Mouse (Mus musculus): ENCODE results near the gene Psrc1. TPM values are rescaled to one million over a fixed set of nuclear protein-coding genes. Genes with fewer than 3 reads are reported as not detected.

The Psrc1 gene
- polyA plus RNA-seq, 1 experiment from 2014 or later: 11.9 TPM

DNA sequence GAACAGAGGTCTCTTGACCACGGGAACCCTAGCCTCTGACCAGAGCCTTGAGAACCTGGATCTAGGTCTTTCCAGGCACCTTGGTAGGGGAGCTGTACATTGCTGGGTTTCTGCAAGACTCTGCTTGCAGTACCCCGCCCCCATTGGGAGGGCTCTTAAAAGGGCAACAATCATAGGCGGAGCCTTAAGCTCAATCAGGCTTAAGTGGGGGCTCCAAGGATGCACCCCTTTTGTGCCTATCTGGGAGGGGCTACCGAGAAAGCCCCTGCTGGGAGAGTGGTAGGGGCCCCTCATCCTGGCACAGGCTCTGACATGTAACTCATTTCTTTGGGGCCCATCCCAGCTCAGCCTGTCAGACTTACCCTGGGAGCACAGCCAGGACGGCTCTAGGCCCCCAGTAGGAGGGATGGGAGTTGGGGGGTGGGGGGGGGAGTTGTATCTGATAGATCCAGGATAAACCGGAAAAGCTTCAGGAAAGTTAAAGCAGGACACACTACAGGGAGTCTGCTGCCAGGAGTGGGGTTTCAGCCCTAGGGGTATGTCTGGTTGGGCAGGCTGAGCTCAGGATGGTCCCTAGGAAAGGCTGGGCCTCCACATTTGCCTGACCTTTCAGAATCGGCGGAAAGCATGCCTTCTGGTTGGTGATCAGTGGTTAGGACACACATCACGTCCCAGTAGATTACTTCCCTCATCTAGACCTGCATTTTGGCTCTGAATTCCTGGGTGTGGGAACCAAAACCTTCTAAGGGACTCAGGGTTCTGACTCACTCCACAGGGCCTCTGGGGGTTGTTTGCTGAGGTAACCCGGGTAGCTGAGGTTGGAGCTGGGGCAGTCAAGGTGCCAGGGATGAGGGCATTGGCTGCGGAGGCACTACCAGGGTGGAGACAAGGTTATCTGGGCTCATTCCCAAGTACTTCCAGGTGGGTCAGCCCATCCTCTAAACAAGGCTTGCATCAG lies 40.5 kb downstream of the Psrc1 start:
- H3K4me3 ChIP-seq (replicated peaks): no peak overlapping the region
- 26% methylated on average over 11 of the region's 11 CpGs for WGBS (ENCODE audit: insufficient replicate concordance)
- ATAC-seq (ENCODE audit: insufficient read depth): 0 out of 2 replicates have a peak, but pooled peaks have one; percentile 7
- H3K4me1 ChIP-seq (replicated peaks): peaks cover 8% of the 10 kb centered on the region; the same call in 1 of the 2 replicates
- no peaks in the 10 kb centered on the region for H3K9me3 ChIP-seq (replicated peaks)
- H3K27me3 ChIP-seq: no peaks in the 10 kb centered on the region
- H3K4me2 ChIP-seq: no peak overlapping the region
- H3K36me3 ChIP-seq (replicated peaks): peaks cover 42% of the 10 kb centered on the region
- no peak overlapping the region for H3K27ac ChIP-seq (replicated peaks)
- no peak overlapping the region for H3K9ac ChIP-seq

DNA sequence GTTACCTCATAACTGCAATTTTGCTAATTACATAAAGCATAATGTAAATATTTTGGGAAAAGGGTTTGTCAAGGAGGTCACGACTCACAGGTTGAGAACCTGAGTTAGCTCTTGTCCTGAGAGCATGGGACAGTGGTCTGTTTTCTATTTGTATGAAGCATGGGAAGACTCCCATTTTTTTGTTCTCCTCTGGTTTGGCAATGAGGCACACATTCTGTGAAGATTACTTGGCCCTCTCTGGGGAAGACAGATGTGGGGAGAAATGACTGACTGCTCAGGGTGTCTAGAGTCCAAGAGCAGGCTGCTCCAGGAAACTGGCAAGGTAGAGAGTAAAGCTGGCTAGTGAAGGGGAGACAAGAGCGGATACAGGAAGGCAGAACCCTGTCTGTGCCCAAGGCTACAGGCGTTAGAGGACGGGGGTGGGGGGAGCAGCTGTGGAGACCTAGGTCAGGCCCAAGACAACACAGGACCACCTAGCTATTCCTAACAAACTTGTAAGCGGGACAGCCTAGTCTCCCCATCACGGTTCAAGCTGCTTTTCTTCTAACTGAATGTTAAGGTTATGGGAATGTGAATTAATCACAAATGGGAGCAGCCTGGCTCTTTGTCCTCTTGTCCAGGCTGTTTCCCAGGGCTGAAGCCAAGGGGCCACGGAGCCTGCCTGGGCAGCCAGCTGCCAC lies 41.4 kb downstream of the Psrc1 start:
- Histone ChIP-seq H3K4me2 (no peak overlapping the region), H3K9ac (no peak overlapping the region), H3K36me3 (replicated peaks) (peaks cover 52% of the 10 kb centered on the region), H3K27ac (replicated peaks) (no peak overlapping the region), H3K9me3 (replicated peaks) (no peaks in the 10 kb centered on the region), H3K27me3 (no peaks in the 10 kb centered on the region), H3K4me1 (replicated peaks) (peaks cover 8% of the 10 kb centered on the region; the same call in 1 of the 2 replicates), H3K4me3 (replicated peaks) (no peak overlapping the region)
- WGBS (ENCODE audit: insufficient replicate concordance): 79% methylated on average over 7 of the region's 7 CpGs
- ATAC-seq (ENCODE audit: insufficient read depth): no peak

DNA sequence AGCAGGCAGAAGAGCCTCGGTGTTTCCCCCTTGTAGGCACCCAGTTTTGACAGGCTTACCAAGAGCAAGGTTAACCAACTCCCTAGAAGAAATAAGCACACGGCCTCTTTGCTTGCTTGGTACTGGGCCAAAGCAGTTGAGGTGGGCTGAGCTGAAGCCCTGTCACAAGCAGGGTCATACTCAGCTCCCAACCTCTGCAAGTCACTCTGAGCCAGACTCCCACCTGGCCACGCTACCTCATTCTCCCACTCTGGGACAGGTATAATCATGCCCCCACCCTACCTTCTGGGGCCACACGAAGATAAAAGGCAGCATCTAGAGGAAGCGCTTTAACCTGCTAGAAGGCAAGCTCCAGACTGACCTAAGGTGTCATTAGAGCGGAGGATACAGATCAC lies 42.0 kb downstream of the Psrc1 start:
- Histone ChIP-seq H3K4me1 (replicated peaks) (peaks cover 8% of the 10 kb centered on the region; the same call in 1 of the 2 replicates), H3K4me2 (no peak overlapping the region), H3K4me3 (replicated peaks) (no peak overlapping the region), H3K36me3 (replicated peaks) (peaks cover 56% of the 10 kb centered on the region), H3K27me3 (no peaks in the 10 kb centered on the region), H3K9ac (no peak overlapping the region), H3K27ac (replicated peaks) (no peak overlapping the region), H3K9me3 (replicated peaks) (no peaks in the 10 kb centered on the region)
- no peak for ATAC-seq (ENCODE audit: insufficient read depth)
- 79% methylated on average over 6 of the region's 6 CpGs for WGBS (ENCODE audit: insufficient replicate concordance)

DNA sequence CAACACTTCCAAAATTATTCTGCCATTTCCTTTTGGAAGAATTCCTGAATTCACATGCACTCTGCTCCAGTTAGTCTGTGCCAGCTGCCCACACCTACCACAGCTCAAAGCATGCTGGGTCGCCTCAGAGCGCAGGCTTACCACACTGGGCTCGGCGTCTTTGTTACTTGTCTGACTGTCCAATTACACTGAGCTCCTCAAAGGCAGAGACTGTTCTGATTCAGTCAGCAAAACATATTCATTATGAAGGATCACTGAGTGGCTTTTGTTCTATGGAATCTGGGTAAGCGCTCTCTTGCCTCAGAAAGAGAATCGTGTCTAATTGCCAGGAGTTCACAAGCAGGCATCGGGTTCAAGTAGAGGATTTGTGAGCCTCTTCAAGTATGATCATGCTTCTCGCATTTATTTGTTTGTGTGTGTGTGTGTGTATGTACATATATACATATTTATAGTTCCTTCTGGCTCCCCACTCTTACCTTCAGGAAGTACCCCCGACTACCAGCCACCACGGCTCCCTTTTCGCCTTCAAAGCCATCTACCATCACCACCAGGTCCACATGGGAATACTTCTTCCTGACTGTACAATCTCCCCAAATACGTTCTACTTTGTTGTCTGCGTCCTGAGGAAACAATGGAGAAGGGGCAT lies 49.0 kb downstream of the Psrc1 start:
- WGBS (ENCODE audit: insufficient replicate concordance): 89% methylated on average over 13 of the region's 13 CpGs
- peaks cover 99% of the 10 kb centered on the region for H3K36me3 ChIP-seq (replicated peaks)
- H3K9ac ChIP-seq: no peak overlapping the region
- no peak for ATAC-seq (ENCODE audit: insufficient read depth)
- no peak overlapping the region for H3K4me3 ChIP-seq (replicated peaks)
- no peak overlapping the region for H3K4me2 ChIP-seq
- no peak overlapping the region for H3K27ac ChIP-seq (replicated peaks)
- H3K4me1 ChIP-seq (replicated peaks): no peaks in the 10 kb centered on the region
- no peaks in the 10 kb centered on the region for H3K27me3 ChIP-seq
- H3K9me3 ChIP-seq (replicated peaks): no peaks in the 10 kb centered on the region

DNA sequence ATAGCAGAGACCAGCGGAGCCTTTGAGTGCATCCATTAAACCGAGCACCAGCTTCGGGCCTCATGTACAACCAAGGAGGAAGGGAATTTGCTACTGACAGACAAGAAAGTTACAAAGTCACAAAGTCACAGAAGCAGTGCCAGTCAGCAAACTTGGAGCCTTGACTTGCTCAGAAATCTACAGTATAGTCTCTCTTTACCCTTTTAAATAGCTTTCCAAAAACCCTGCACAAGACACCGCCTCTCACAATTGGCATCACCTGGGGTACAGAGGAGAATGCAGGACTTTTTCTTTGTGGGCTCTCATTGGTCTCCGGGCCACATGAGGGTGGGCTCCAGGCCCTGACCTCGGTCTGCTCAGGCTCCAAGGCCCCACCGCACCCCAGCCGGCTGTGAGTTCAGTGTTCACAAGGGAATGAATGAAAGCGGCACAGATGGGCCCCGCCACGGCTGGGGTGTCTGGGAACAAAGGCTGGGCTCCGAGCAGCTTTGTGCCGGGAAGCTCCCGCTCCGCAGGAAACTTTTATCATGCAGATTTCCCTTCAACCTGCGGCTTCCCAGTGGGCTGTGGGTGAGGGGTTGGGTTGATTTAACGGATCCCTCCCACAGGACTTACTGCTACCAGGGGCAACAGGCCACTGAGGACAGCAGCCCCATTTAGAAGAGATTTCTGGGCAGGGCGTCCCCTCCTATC lies 49.7 kb downstream of the Psrc1 start:
- H3K27ac ChIP-seq (replicated peaks): no peak overlapping the region
- peaks cover 94% of the 10 kb centered on the region for H3K36me3 ChIP-seq (replicated peaks)
- no peaks in the 10 kb centered on the region for H3K9me3 ChIP-seq (replicated peaks)
- WGBS (ENCODE audit: insufficient replicate concordance): 85% methylated on average over 18 of the region's 18 CpGs
- H3K9ac ChIP-seq: no peak overlapping the region
- H3K4me2 ChIP-seq: no peak overlapping the region
- no peaks in the 10 kb centered on the region for H3K4me1 ChIP-seq (replicated peaks)
- no peak for ATAC-seq (ENCODE audit: insufficient read depth)
- no peaks in the 10 kb centered on the region for H3K27me3 ChIP-seq
- H3K4me3 ChIP-seq (replicated peaks): no peak overlapping the region

DNA sequence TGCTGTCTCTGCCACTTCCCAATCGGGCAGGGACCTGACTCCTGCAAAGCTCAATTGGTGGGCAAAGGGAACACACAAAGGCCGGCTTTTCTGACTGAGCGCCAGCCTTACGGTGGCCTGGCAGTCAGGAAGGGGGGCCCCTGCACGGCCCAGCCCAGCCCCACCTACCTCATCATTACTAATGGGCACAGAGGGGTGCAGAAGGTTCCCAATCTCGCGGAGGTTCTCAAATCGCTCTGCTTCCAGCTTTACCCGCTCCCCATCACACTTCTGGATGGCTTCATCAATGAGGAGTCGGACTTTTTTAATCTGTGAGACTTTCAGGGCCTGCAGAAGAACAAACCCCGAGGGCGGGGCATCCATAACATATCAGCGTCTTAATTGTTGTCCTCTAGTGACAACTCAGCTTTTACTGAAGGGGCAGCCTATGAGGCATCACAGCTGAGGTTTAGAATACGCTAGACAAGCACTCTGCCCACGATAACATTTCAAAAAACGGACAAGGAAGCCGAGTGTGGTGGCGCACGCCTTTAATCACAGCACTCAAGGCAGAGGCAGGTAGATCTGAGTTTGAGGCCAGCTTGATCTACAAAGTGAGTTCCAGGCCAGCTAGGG lies 50.3 kb downstream of the Psrc1 start:
- Histone ChIP-seq H3K36me3 (replicated peaks) (peaks cover 90% of the 10 kb centered on the region), H3K27me3 (no peaks in the 10 kb centered on the region), H3K27ac (replicated peaks) (no peak overlapping the region), H3K9me3 (replicated peaks) (no peaks in the 10 kb centered on the region), H3K4me3 (replicated peaks) (no peak overlapping the region), H3K4me1 (replicated peaks) (0 out of 2 replicates have a peak, but pooled peaks cover 4% of the 10 kb centered on the region), H3K4me2 (no peak overlapping the region), H3K9ac (no peak overlapping the region)
- WGBS (ENCODE audit: insufficient replicate concordance): 77% methylated on average over 19 of the region's 19 CpGs
- ATAC-seq (ENCODE audit: insufficient read depth): no peak

DNA sequence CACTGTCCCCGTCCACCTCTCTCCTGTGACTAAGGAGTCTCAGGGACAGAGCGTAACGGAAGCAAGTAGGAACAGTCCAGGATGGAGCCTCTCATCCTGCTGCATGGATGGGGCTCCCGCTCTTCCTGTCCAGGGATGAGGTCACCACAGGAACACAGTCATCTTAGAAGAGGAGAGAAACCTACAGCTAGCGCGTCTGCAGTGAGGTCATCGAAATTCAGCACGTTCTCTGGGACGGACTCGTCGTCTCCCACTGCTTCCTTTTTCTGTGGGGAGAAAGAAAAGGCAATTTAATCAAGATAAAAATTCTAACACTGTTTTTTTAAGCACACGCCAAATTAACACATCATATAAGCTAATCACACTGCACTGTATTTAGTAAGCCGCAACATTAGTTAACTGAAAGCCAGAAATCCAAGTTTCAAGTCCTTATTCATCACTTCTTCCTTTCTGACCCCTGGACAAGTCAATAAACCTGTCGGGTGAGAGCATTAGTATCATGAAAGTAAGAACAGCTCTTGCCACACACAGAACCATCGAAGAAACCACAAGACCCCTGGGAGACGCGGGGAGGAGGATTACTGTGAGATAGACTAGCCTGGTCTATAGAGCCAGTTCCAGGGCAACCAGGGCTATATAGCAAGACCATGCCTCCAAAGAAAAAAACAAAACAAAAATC lies 52.2 kb downstream of the Psrc1 start:
- H3K27ac ChIP-seq (replicated peaks): no peak overlapping the region
- H3K9ac ChIP-seq: no peak overlapping the region
- H3K9me3 ChIP-seq (replicated peaks): no peaks in the 10 kb centered on the region
- H3K27me3 ChIP-seq: no peaks in the 10 kb centered on the region
- H3K36me3 ChIP-seq (replicated peaks): peaks cover 80% of the 10 kb centered on the region
- H3K4me3 ChIP-seq (replicated peaks): no peak overlapping the region
- 0 out of 2 replicates have a peak, but pooled peaks cover 6% of the 10 kb centered on the region for H3K4me1 ChIP-seq (replicated peaks)
- 74% methylated on average over 17 of the region's 17 CpGs for WGBS (ENCODE audit: insufficient replicate concordance)
- no peak overlapping the region for H3K4me2 ChIP-seq
- ATAC-seq (ENCODE audit: insufficient read depth): no peak; the same call in 1 of the 2 replicates

DNA sequence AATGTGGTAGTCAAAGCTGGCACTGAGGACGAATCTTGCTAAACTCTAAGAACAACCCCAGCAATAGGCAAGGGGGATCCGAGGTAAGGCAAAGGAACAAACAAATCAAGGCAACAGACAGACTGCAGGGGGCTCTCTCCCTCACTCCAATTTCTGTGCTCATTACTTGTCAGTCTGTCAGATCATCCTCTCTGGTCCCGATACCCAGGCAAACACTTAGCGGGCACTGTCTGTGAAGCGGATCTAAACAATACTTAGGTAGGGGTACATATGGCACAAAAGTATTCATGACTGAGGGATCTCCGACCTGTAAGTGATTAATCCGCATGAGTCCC lies 52.7 kb downstream of the Psrc1 start:
- no peak overlapping the region for H3K9ac ChIP-seq
- H3K4me1 ChIP-seq (replicated peaks): 0 out of 2 replicates have a peak, but pooled peaks cover 6% of the 10 kb centered on the region
- ATAC-seq (ENCODE audit: insufficient read depth): no peak
- H3K9me3 ChIP-seq (replicated peaks): no peaks in the 10 kb centered on the region
- 80% methylated on average over 7 of the region's 7 CpGs for WGBS (ENCODE audit: insufficient replicate concordance)
- H3K27me3 ChIP-seq: no peaks in the 10 kb centered on the region
- H3K4me3 ChIP-seq (replicated peaks): no peak overlapping the region
- H3K4me2 ChIP-seq: no peak overlapping the region
- H3K27ac ChIP-seq (replicated peaks): no peak overlapping the region
- H3K36me3 ChIP-seq (replicated peaks): peaks cover 80% of the 10 kb centered on the region
